Mouse (Mus musculus) embryonic stem cell, embryonic (primary cell): ENCODE measurements around the gene Chst13.

Experiments
- CTCF ChIA-PET, 4 experiments: fragments of 300-600 bp in 2 of 4; fragments of 350-600 bp in 2 of 4; sonication (Branson Sonifier 250); formaldehyde crosslinking; loops; one replicate each; lab custom pipeline; 2022; ENCODE audit warnings: inconsistent platforms in 2 of 4; lab: Charles Lee
- POLR2A ChIA-PET, 4 experiments: fragments of 300-600 bp in 2 of 4; fragments of 350-600 bp in 2 of 4; sonication (Branson Sonifier 250); formaldehyde crosslinking; loops; one replicate each; lab custom pipeline; 2022; ENCODE audit warnings: antibody characterized with exemption in 4 of 4, inconsistent platforms in 1 of 4; lab: Charles Lee

Chst13 gene

DNA sequence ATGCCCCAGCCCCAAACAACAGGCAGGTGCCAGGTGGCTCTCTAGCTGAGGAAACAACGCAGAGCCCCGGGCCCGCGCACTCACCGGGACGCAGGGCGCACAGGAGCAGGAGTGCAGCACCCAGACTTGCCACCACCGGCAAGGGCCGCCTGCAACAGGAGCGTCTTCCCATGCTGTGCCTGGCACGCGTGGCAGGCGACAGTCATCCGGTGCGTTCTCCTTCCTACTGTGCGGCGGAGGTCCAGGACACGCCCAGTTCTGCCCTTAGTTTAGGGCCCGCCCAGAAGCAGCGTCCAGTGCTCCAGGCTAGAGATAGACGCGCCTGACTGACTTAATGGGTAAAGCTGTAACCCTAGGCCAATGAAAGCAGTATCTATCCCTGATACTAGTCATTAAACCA is at the start of gene Chst13:
Chst13 (minus strand) TSS at position 195 of the 400 bp plus-strand sequence.
- CTCF ChIA-PET: interaction anchor here in 3 of 4 experiments (0.6 to 1.9 kb wide), 9 partner anchors 37 to 640 kb away, joined by 3 to 10 read pairs (median 4); partner anchors contain the start of gene Cfap100 (in 2 of the 3)
- POLR2A ChIA-PET: interaction anchor here in 2 of 4 experiments (1.0 to 1.2 kb wide), 2 partner anchors 11 to 45 kb away, joined by 3 read pairs; partner anchors contain the start of gene Zxdc (in 1 of the 2)

DNA sequence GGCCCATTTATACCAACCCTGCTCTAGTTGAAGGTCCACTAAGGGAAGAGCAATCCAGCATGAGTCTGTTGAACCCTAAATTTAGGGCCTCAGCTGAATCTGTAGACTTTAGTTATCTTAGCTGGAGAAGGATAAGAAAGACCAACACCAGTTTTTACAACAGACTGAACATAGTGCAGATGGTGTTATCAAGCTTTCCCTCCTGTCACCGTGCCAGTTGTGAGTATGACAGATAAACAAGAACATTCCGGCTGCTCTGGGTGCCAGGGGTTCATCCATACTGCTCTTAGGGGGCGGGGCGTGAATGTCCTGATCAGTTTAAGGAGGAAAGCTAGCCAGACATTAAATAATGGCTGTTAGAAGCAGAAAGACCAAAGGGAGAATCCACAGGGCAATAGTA is 49.7 kb upstream of the Chst13 start:
- POLR2A ChIA-PET: interaction anchor here in 2 of 4 experiments (0.7 to 10.3 kb wide), 4 partner anchors 12 to 730 kb away, joined by 3 to 82 read pairs (median 4); partner anchors contain the start of gene Txnrd3 (in 1 of the 2)
- CTCF ChIA-PET: interaction anchor here in 1 of 4 experiments (1.0 kb wide), 1 partner anchor 48 kb away, joined by 4 read pairs; no protein-coding TSS in a partner anchor

DNA sequence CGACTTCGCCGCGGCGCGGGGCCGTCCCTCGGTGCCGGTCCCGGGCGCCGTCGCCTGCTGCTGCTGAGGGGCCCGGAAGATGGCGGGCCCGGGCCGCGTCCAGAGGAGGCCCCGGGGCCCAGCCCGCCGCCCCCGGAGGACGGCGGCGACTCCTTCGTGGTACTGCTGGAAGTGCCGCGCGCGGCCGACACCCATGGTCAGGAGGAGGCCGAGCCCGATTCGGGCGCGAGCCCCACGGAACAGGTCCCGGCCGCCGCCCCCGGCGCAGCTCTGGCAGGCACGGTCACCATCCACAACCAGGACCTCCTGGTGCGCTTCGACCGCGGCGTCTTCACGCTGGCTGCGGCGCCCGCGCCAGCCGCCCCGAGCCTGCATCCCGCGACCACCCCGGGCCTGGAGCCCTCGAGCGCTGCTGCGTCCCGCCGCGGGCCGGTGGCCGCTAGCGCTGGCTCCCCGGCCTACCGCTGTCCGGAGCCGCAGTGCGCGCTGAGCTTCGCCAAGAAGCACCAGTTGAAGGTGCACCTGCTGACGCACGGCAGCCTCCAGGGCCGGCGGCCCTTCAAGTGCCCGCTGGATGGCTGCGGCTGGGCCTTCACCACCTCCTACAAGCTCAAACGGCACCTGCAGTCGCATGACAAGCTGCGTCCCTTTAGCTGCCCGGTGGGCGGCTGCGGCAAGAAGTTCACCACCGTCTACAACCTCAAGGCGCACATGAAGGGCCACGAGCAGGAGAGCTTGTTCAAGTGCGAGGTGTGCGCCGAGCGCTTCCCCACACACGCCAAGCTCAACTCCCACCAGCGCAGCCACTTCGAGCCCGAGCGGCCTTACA is 45.0 kb upstream of the Chst13 start:
- CTCF ChIA-PET: interaction anchor here (0.6 to 2.3 kb wide), 12 partner anchors 14 to 691 kb away, joined by 3 to 10 read pairs (median 3); partner anchors contain the start of gene Cfap100 (in 1 of the 4)
- POLR2A ChIA-PET: interaction anchor here (0.6 to 10.3 kb wide), 53 partner anchors 8 to 726 kb away, joined by 3 to 82 read pairs (median 4); partner anchors contain the start of genes Txnrd3 (in 2 of the 4), Chst13 (in 1 of the 4), Iqsec1 (in 1 of the 4) and Slc41a3 (in 1 of the 4)

DNA sequence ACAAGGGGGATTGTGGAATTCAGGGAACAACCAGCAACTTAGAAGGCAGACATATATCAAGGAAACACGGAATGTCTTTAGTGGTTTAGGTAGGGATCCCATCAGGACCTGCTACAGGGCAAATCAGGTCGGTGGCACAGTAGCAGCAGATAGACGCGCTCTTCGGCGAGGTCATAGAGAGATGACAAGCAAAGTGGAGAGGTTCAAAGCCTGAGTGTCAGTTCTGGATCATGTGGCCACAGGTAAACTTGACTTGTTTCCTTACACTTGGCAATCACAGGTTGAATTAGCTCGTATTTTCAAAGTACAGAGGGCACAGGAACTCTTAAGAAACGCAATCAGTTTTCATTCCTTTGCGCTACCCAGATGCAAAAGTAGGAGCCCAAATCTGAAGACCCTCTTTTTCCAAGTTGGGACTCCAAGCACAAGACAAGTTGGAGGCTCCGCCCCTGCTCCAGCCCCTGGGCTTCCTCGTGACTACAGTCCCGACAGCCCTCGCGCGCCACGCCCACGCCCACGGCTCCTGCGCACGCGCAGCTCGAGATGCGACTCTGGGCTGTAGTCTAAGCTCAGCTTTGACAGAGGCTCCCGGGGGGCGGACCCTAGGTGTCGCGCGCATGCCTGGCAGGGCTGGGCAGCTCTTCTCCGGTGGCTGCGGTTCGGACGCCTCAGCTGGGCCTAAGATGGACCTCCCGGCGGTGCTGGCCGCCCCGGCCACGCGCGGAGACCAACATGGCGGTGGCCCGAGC is 44.2 kb upstream of the Chst13 start, which contains the start of gene Zxdc:
Zxdc (plus strand) TSS at position 517 of the 749 bp plus-strand sequence.
- ChIA-PET POLR2A (interaction anchor here in 3 of 4 experiments (0.6 to 10.3 kb wide), 43 partner anchors 9 to 725 kb away, joined by 3 to 82 read pairs (median 5); partner anchors contain the start of genes Txnrd3 (in 2 of the 3), Chst13 (in 1 of the 3), Iqsec1 (in 1 of the 3) and Slc41a3 (in 1 of the 3)), CTCF (interaction anchor here in 3 of 4 experiments (0.6 to 1.8 kb wide), 8 partner anchors 42 to 169 kb away, joined by 3 to 10 read pairs (median 4); partner anchors contain the start of gene Cfap100 (in 1 of the 3))

DNA sequence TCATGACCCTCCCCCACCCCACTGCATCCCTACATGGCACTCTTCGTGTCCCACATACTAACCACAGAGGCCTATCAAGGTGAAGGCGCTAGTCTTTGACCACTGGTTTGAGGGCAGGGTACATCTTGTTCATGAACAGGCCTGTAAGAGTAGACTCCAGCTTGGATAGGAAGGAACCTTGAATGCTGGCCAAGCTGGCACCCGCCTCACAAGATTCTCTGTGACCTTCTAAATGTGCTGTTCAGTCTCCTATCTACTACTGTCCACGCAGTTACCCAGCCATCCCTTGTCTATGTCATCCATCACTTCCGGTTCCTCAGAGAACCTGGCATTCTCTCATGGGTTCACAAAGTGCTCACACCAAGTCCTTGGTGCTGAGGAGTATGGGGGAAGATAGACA is 38.3 kb upstream of the Chst13 start:
- ChIA-PET POLR2A (interaction anchor here in 2 of 4 experiments (1.2 to 3.6 kb wide), 3 partner anchors 9 to 150 kb away, joined by 3 to 14 read pairs (median 4); no protein-coding TSS in a partner anchor), CTCF (no interaction called here)

DNA sequence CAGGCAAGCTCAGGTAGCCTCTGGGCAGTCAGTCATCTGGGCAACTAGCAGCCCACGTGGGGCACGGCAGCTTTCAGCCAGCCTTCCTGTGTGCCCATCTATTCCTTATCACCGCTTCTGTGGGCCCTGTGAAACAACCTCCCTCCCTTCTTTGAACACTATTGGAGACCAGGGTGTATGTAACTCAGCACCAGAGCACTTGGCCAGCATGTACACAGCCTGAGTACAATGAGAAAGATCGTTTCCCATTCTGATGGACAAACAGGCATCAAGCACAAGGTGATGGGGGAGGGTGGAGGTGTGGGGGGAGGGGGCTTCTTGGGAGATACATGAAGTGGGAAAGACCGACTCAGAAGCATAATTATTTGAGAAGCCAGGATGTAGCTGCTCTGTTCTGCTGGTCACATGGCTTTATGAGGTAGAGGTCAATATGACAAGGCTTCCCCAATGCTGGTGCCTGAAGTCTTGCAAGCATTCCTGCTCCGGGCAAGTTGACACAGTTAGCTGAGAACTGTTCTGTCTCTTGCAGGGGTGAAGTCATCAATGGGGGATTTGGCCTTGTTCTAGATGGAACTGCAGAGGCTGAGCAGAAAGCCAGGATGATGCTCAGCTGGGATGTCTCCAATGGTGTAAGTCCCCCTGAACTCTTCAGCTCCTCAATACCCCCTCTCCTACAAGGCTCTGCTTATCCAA is 36.1 kb upstream of the Chst13 start:
- ChIA-PET POLR2A (interaction anchor here (0.7 to 3.6 kb wide), 12 partner anchors 8 to 1732 kb away, joined by 3 to 16 read pairs (median 4); partner anchors contain the start of genes Zxdc (in 2 of the 4) and Txnrd3 (in 1 of the 4)), CTCF (interaction anchor here in 1 of 4 experiments (0.6 to 1.2 kb wide), 2 partner anchors 33 kb away, joined by 4 to 7 read pairs; no protein-coding TSS in a partner anchor)

DNA sequence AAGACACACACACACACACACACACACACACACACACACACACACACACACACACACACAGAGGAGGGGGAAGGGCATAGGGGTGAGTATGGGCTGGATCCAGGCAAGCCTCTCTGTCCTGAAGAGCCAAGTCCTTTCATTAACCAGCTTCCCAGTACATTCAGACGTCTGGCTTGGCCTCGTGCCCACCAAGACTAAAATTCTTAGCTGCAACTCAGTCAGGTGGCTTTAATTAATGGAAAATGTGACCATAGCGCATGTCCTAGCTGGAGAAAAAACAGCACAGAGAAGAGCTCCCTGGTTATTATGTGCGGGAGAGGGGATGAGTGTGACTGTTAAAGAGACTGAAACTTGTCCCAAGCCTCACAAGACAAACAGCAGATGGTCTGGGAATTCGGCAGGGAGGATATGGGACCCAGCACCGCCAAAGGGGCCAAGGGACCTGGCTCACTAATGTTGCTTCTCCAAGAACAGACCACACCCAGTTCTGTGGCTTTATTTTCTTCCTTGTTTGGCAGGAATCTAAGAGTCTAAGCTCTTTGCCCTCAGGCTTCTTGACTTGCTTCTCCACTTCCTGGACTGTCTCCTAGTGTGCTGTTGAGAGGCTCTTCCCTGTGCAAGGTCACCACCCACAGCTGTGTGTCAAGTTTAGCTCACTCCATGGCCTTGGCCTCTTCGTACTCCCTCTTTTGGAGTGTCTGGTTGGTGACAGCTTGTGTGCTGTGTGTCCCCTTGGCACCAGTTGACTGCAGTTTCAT is 35.2 kb upstream of the Chst13 start:
- POLR2A ChIA-PET: interaction anchor here (0.7 to 3.6 kb wide), 12 partner anchors 9 to 1732 kb away, joined by 3 to 16 read pairs (median 4); partner anchors contain the start of genes Zxdc (in 2 of the 4) and Txnrd3 (in 1 of the 4)
- CTCF ChIA-PET: interaction anchor here in 3 of 4 experiments (0.6 to 1.2 kb wide), 4 partner anchors 8 to 559 kb away, joined by 3 to 4 read pairs (median 3); no protein-coding TSS in a partner anchor

DNA sequence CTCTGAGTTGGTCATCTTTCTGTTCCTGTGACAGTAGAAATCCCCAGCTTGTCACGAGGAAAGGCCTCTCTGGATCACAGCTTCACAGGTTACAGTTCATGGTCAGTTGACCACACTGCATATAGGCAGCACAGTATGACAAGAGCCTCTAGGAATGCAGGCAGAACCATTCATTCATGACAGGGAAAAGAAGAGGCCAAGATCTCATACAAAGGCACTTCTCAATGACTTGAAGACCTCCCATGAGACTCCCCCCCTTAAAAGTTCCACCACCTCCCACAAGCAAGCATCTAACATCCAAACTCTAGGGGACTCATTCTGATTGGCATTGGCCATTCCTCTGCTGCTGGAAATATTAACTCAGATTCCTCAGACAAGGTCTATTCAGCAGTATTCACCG is 34.5 kb upstream of the Chst13 start:
- ChIA-PET POLR2A (interaction anchor here in 2 of 4 experiments (1.5 to 2.6 kb wide), 2 partner anchors 10 kb away, joined by 8 to 16 read pairs; partner anchors contain the start of gene Zxdc (in 2 of the 2)), CTCF (interaction anchor here in 2 of 4 experiments (0.6 to 1.2 kb wide), 3 partner anchors 9 to 63 kb away, joined by 3 to 4 read pairs (median 3); no protein-coding TSS in a partner anchor)

DNA sequence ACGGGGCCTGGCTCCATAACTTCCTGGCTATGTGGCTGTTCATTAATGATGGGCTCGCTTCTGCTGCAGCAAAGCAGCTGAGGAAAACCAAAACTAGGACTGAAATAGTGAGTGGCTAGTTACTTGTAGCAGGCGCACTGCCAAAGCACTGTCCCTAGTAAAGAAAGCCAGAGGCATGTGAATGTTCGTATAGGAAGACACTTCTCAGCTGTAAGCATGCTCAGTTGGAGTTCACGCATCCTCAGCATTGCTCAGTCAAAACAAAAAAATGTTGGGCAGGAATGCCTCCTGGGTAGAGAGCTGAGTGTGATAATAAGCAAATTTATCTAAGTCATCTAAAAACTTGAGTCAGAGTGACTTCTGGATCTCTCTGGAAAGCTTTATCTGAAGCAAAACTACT is 33.2 kb upstream of the Chst13 start:
- CTCF ChIA-PET: no interaction called here
- POLR2A ChIA-PET: interaction anchor here in 3 of 4 experiments (0.6 to 1.3 kb wide), 4 partner anchors 11 to 13 kb away, joined by 3 to 4 read pairs (median 4); partner anchors contain the start of gene Zxdc (in 1 of the 3)

DNA sequence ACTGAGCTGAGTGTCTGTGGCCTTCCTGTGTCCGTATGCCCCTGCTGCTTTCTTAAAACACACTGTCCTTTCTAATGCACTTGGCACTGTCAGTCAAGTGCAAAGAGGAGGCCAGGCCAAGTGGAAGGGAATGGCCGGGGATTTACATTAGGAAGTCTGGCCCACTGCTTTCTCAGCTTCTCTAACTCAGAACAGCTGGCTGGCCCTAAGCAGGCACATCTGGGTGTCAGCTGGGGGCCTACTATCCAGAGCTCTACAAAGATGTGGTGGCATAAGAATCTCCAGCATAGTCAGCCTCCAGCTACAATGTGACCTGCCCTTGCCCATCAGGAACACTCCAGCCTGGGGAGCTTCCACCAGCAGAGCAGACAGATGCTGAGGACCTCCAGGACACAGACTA is 25.0 kb upstream of the Chst13 start:
- CTCF ChIA-PET: no interaction called here
- POLR2A ChIA-PET: interaction anchor here in 1 of 4 experiments (1.8 kb wide), 1 partner anchor 19 kb away, joined by 5 read pairs; the partner anchor contains the start of gene Zxdc

DNA sequence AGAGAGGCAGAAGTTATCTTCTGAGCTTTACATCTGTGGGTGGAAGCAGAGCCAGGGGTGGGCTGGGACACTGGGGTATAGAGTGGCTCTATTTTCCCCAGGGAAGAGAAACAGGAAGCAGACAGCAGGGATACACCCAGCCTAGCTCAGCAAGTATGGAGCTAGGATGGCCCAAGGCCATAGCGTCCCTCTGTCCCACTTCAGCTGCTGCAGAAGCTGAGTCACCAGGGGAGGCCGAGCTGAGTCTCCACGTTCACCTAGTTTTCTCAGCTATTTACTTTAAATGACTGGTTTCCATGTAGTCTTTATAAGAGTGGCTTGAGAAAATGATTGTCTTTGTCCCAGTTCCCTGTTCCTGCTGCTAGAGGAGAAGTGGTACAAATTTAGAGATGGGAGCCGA is 23.5 kb upstream of the Chst13 start:
- POLR2A ChIA-PET: interaction anchor here in 1 of 4 experiments (0.6 kb wide), 1 partner anchor 761 kb away, joined by 5 read pairs; no protein-coding TSS in a partner anchor
- CTCF ChIA-PET: no interaction called here

DNA sequence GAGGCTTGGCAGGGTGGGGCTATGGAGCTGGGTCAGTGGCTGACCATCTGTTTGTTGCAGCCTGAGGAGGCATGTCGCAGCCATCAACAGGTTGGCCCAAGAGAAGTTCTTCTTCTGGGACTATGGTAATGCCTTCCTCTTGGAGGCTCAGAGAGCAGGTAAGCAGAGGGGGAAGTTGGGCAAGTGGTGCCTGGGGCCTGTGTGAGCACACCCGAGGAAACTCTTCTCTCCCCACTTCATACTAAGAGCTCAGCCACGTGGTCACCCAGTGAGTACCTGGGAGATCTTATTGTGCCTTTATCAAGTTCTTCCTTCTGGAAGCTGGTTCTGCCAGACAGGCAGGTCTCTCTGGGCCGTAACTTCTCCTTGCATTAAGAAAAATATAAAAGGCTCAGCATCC is 22.2 kb upstream of the Chst13 start:
- ChIA-PET POLR2A (interaction anchor here in 1 of 4 experiments (1.4 kb wide), 1 partner anchor 11 kb away, joined by 4 read pairs; no protein-coding TSS in a partner anchor), CTCF (interaction anchor here in 1 of 4 experiments (1.1 kb wide), 1 partner anchor 259 kb away, joined by 3 read pairs; no protein-coding TSS in a partner anchor)

DNA sequence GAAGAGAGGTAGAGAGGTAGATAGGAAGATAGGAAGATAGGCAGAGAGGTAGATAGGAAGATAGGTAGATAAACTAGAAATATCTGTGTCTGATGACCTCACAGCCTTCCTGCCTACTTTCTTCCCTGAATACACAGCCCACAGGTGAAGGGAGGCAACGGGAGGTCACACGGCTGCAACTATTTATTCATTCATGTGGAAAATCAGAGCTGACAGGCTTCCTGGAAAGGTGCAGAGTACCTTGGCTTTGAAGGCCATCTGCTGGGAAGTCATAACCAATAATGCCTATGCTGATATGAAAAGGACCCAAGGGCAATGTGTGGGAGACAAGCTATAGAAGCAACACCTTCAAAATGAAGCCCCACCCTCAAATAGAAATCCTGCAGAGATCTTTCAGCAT is 17.4 kb upstream of the Chst13 start:
- POLR2A ChIA-PET: no interaction called here
- CTCF ChIA-PET: no interaction called here

DNA sequence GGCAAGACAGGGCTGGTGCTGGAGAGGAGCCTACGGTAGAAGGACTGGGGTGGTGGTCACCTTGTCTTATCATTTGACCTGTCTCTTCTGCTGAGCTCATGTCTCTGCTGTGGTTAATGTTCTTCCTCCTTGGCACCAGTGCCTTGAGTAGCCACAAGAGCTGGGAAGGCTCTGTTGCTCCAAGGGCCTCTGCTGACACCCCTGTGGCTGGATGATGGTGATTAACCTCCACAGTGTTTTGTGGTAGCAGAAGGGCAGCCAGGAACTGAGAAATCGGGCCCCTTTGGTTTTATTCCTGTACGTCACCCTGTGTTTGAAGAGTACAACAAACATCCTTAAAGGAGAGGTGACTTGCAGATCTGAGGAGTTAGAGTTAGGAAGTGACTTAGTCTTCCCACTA is 9.3 kb upstream of the Chst13 start:
- ChIA-PET POLR2A (interaction anchor here in 1 of 4 experiments (1.0 kb wide), 1 partner anchor 35 kb away, joined by 3 read pairs; the partner anchor contains the start of gene Zxdc), CTCF (interaction anchor here in 1 of 4 experiments (0.5 kb wide), 1 partner anchor 45 kb away, joined by 4 read pairs; no protein-coding TSS in a partner anchor)

DNA sequence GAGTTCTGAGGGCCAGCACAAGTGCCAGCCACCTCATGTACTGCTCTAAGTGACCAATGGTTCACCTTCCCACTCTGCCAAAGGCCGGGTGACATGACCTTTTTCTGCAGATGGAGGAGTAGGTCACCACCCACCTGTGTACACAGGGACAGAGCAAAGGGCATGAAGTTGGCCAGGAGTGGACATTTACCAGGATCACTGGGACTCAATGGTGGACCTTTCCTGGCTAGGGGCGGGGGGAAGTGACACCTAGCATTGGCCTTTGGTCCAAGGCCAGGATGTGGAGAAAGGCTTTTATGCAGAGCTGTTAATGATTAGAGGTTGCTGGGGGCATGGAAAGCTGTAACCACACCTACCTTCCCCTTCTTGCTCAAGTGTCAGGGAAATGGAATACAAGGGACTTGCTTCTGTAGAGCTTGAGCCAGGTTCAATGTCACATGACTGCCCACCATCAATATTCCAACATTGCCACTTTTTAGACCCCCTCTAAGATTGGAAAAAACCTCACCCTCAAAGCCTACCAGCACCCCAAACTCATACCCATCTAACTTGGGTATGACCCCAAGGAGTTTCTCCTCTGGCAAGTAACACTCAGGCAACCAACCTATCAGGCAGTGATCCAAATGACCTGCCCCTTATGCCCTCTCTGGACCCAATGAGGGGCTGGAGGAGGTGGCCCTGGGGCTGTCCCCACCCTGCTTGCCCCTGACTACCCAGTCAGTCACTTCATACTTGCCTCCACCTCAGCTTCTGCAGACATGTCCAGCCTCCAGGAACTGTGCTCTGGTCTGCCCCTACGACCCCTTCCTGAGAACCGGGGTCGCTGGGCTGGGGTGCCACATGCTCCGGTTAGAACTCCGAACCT is 7.8 kb upstream of the Chst13 start, which contains the start of gene Uroc1:
Uroc1 (plus strand) TSS at position 724 of the 865 bp plus-strand sequence.
- ChIA-PET POLR2A (no interaction called here), CTCF (no interaction called here)
